Mouse (Mus musculus) neural tube, embryonic 12.5 days (tissue): ENCODE data around the gene Zscan5b. TPM values are rescaled to one million over a fixed set of nuclear protein-coding genes. Genes with fewer than 3 reads are reported as not detected.
"Not testable (repeated sequence)": the region's sequence is repeated elsewhere in the genome, so short reads cannot be mapped to it uniquely, and the experiment has no call there.

ENCODE experiments used
- ATAC-seq: fragments of 200-750 bp; cut with Nextera tagmentation; 2 replicates; pipeline ENCODE4 v1.8.0; 2017; ENCODE audit warnings: low read depth, mild to moderate bottlenecking, moderate TSS enrichment, moderate library complexity; ENCODE audit not compliant: low FRiP score
- H3K27ac ChIP-seq: fragments of 300-500 bp; sonication (generic); 2 replicates; pipeline ENCODE4 v1.5.1; 2016
- H3K27me3 ChIP-seq: fragments of 300-500 bp; sonication (generic); replicated peaks from 2 replicates; pipeline ENCODE4 v1.6.1; 2016; ENCODE audit warnings: mild to moderate bottlenecking
- H3K36me3 ChIP-seq: fragments of 300-500 bp; sonication (generic); 2 replicates; pipeline ENCODE4 v1.6.1; 2016; ENCODE audit warnings: mild to moderate bottlenecking
- H3K4me1 ChIP-seq: fragments of 300-500 bp; sonication (generic); 2 replicates; pipeline ENCODE4 v1.6.1; 2016
- H3K4me2 ChIP-seq: fragments of 300-500 bp; sonication (generic); replicated peaks from 2 replicates; pipeline ENCODE4 v1.6.1; 2016; ENCODE audit warnings: mild to moderate bottlenecking
- H3K4me3 ChIP-seq: fragments of 300-500 bp; sonication (generic); 2 replicates; pipeline ENCODE4 v1.5.1; 2016
- H3K9ac ChIP-seq: fragments of 300-500 bp; sonication (generic); 2 replicates; pipeline ENCODE4 v1.6.1; 2016; ENCODE audit warnings: mild to moderate bottlenecking
- H3K9me3 ChIP-seq: fragments of 300-500 bp; sonication (generic); 2 replicates; pipeline ENCODE4 v1.6.1; 2016; ENCODE audit warnings: mild to moderate bottlenecking
- WGBS: fragments of 180-500 bp; shearing (Covaris S2); methylation state at CpG from one replicate; pipeline ENCODE4 v1.1.7; 2016; 5-methylcytosine and 5-hydroxymethylcytosine counted together
- polyA plus RNA-seq: library from polyadenylated mRNA; unstranded; fragments of >200 nt; fragmentation: Nextera tagmentation; extraction: Ambion mirVana; gene quantifications from 2 replicates; pipeline ENCODE4 v1.2.1, GENCODE M21; 2016

Zscan5b gene
- polyA plus RNA-seq, 1 experiment from 2014 or later = not detected

DNA sequence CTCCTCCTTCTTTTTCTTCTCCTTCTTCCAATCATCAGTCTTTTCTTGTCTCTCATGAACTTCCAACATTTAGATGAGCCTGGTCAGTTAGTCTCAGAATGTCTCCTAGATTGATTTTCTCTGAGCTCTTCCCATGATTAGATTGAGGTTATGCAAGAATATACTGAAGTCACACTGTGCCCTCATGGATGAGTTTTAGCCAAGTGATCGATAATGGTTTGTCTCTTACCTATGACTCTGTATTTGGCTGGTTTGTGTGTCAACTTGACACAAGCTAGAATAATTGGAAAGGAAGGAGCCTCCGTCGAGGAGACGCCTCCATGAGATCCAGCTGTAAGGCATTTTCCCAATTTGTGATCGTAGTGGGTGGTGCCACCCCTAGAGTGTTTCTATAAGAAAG lies 32.4 kb downstream of the Zscan5b start:
- no peak overlapping the region for H3K9ac ChIP-seq
- H3K4me1 ChIP-seq = no peaks in the 10 kb centered on the region
- H3K4me3 ChIP-seq = no peak overlapping the region
- no peaks in the 10 kb centered on the region for H3K36me3 ChIP-seq
- no peak for ATAC-seq
- no peak overlapping the region for H3K4me2 ChIP-seq
- H3K9me3 ChIP-seq = 0 out of 2 replicates have a peak, but pooled peaks cover 7% of the 10 kb centered on the region
- 93% methylated on average over 5 of the region's 5 CpGs for WGBS
- H3K27me3 ChIP-seq = no peaks in the 10 kb centered on the region
- H3K27ac ChIP-seq = no peak overlapping the region

DNA sequence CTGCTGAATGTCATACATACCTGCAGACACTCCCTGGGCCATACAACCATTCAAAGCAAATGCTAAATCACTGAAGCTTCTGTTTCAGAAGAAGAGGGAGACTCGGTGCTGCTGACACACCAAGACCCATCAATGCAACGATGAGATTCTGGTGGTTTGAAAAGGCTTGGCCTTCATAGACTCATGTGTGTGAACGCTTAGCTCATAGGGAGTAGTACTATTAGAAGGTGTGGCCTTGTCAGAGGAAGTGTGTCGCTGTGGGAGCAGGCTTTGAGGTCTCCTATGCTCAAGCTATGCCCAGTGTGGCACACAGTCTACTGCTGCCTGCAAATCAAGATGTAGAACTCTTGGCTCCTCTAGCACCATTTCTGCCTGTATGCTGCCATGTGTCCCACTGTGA lies 35.3 kb downstream of the Zscan5b start:
- H3K27me3 ChIP-seq = no peaks in the 10 kb centered on the region
- 0 out of 2 replicates have a peak, but pooled peaks cover 7% of the 10 kb centered on the region for H3K9me3 ChIP-seq
- H3K4me3 ChIP-seq = no peak overlapping the region
- no peaks in the 10 kb centered on the region for H3K36me3 ChIP-seq
- 87% methylated on average over 4 of the region's 4 CpGs for WGBS
- H3K4me1 ChIP-seq = no peaks in the 10 kb centered on the region
- H3K9ac ChIP-seq = no peak overlapping the region
- no peak overlapping the region for H3K4me2 ChIP-seq
- ATAC-seq = no peak
- no peak overlapping the region for H3K27ac ChIP-seq

DNA sequence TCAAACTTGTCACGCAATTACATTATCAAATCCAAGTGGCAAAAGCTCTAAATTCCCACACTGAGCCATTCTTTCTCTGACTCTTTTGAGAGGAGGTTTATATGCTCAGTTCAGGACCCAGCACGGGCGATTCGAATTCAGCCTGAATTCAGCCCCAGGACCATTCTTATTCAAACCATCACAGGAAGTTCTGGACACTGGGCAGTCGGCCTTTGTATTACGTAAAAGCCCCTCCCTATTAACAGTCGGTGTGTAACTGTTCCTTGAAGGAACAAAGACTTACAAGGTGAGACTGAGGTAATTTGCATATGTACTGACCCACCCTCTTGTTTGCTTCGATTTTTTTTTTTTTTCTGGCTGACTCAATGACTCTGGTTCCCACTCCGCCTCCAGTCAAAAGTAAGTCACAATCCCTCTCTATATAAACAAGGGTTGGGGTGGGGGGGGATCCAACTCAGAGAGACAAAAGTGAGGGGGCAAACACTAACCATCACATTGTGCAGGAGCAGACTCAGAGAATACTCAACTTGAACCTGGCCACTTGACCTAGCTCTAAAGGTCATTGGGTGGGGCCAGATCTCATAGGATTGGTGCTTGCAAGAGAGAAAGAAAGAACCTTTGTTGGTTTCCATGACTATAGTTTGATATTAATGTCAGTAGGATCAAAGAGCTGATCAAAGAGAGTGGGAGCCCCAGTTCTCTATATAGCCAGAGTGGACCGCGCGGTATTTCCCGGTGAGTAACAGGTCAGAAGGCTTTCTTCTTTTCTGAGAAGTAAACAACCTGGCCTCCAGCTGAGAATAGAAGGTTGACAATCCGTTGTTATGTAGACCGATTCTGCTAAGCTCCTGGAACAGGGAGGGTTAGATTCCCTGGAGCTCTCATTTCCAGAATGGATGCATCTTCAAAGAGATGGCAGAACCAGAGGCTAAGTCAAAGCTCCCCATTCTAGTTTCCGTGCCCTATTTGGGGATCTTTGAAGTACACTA lies 36.4 kb downstream of the Zscan5b start:
- no peak overlapping the region for H3K4me3 ChIP-seq
- 0 out of 2 replicates have a peak, but pooled peaks cover 7% of the 10 kb centered on the region for H3K9me3 ChIP-seq
- ATAC-seq = no peak
- no peak overlapping the region for H3K4me2 ChIP-seq
- H3K4me1 ChIP-seq = no peaks in the 10 kb centered on the region
- no peaks in the 10 kb centered on the region for H3K36me3 ChIP-seq
- H3K27me3 ChIP-seq = no peaks in the 10 kb centered on the region
- 33% methylated on average over 16 of the region's 16 CpGs for WGBS
- H3K27ac ChIP-seq = no peak overlapping the region
- H3K9ac ChIP-seq = no peak overlapping the region

DNA sequence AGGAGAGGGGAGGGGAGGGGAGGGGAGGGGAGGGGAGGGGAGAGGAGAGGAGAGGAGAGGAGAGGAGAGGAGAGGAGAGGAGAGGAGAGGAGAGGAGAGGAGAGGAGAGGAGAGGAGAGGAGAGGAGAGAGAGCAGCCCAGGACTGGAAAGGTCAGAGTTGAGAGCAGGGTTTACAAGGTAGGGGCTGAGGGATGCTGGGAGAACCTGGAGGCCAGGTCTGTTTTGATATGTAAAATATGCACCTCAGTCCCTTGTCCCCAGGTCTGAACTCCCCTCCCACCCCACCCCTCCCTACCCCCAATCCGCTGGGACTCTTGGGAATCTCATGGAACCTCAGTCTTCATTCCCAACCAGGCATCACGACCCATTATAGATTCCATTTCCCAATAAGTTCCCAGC lies 37.9 kb downstream of the Zscan5b start:
- H3K9me3 ChIP-seq, H3K9ac ChIP-seq, H3K4me1 ChIP-seq, H3K27me3 ChIP-seq, H3K27ac ChIP-seq, H3K4me3 ChIP-seq, ATAC-seq, H3K4me2 ChIP-seq, H3K36me3 ChIP-seq: not testable (repeated sequence)
- WGBS = 51% methylated on average over 2 of the region's 2 CpGs

DNA sequence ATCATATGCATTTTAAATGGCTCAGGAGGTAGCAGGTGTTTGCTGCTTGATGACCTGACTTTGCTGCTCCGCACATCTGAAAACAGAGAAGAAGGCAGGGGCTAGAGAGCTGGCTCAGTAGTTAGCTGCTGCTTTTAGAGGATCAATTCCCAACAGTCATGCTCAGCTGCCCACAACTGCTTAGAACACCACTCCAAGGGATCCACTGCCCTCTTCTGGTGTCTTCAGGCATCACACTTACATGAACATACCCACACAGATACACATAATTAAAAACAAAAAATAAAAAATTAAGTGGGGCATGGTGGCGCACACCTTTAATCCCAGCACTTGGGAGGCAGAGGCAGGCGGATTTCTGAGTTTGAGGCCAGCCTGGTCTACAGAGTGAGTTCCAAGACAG lies 40.0 kb downstream of the Zscan5b start:
- no peak overlapping the region for H3K4me2 ChIP-seq
- ATAC-seq = no peak
- H3K4me1 ChIP-seq = no peaks in the 10 kb centered on the region
- WGBS = 93% methylated on average over 3 of the region's 3 CpGs
- no peak overlapping the region for H3K9ac ChIP-seq
- H3K4me3 ChIP-seq = no peak overlapping the region
- no peaks in the 10 kb centered on the region for H3K9me3 ChIP-seq
- H3K36me3 ChIP-seq = no peaks in the 10 kb centered on the region
- H3K27ac ChIP-seq = no peak overlapping the region
- no peaks in the 10 kb centered on the region for H3K27me3 ChIP-seq

DNA sequence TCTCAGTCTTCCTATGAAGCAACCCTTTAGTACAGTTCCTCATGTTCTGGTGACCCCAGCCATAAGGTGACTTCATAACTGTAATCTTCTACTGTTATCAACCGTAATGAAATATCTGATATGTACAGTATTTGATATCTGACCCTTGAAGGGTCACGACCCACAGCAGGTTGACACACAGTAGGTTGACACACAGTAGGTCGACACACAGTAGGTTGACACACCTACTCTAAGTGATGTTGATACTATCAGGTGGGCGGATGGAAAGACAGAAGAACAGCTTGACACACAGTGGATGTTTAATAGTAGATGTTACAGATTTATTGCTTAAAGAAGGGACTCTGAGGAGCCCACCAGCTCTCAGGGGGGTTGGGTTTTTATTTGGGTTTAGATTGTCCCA lies 40.9 kb downstream of the Zscan5b start:
- Histone ChIP-seq H3K27ac (no peak overlapping the region), H3K4me1 (no peaks in the 10 kb centered on the region), H3K9me3 (no peaks in the 10 kb centered on the region), H3K9ac (no peak overlapping the region), H3K27me3 (no peaks in the 10 kb centered on the region), H3K4me3 (no peak overlapping the region), H3K4me2 (no peak overlapping the region), H3K36me3 (no peaks in the 10 kb centered on the region)
- ATAC-seq = no peak
- 87% methylated on average over 4 of the region's 4 CpGs for WGBS

DNA sequence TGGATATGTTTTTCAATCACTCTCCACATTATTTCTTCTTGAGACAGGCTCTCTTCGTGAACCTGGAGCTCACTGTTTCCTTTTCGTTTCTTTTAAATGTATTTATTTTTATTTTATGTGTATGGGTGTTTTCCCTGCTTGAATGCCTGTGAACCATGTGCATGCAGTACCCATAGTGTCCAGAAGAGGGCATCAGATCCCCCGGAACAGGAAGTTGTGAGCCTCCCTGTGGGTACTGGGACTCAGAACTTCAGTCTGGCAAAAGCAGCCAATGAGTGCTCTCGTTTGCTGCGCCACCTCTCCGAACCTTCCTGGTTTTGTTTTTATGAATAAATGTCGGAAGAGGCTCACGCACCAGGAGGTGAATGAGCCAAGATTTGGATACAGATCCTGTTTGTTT lies 43.6 kb downstream of the Zscan5b start:
- WGBS = 71% methylated on average over 8 of the region's 8 CpGs
- Histone ChIP-seq H3K9ac (no peak overlapping the region), H3K4me3 (no peak overlapping the region), H3K27ac (no peak overlapping the region), H3K4me1 (no peaks in the 10 kb centered on the region), H3K36me3 (no peaks in the 10 kb centered on the region), H3K9me3 (no peaks in the 10 kb centered on the region), H3K27me3 (no peaks in the 10 kb centered on the region), H3K4me2 (no peak overlapping the region)
- no peak for ATAC-seq

DNA sequence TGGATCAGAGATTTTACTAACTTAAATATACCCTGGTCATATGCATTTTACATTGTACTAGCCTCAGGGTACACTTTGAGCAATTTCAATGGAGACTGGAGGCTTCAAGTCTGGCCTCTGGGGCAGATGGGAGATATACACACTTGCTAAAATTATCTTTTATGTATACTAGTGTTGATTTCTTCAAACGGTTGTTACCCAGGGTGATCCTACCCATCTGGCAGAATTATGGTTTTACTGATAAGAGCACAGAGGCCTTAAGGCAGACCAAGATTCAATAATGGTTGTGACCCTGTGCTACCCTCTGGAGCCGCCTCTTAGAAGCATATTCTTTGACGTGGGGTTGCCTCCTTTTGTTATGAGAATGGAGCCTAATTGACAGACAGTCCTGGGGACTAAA lies 55.8 kb downstream of the Zscan5b start:
- ATAC-seq = no peak
- no peak overlapping the region for H3K4me3 ChIP-seq
- 59% methylated on average over 3 of the region's 3 CpGs for WGBS
- no peaks in the 10 kb centered on the region for H3K4me1 ChIP-seq
- H3K36me3 ChIP-seq = no peaks in the 10 kb centered on the region
- H3K9me3 ChIP-seq = no peaks in the 10 kb centered on the region
- no peaks in the 10 kb centered on the region for H3K27me3 ChIP-seq
- no peak overlapping the region for H3K27ac ChIP-seq
- no peak overlapping the region for H3K9ac ChIP-seq
- no peak overlapping the region for H3K4me2 ChIP-seq

DNA sequence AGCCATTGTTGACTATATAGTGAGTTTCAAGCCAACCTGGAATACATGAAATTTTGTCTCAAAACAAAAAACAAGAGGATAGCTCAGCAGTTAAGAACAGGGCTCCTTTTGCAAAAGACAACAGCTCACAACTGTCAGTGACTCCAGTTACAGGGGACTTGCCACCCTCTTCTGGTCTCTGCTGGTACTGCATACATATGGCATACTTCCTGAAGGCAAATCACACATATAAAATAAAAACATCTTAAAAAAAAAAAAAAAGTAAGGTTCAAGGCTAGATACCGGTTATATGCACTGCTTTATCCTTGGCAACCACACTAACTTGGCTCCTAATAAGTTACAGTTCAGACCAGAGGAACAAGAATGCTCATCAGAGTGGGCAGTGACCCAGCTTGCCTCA lies 60.7 kb downstream of the Zscan5b start:
- peak overlapping the region; percentile 61 for H3K4me2 ChIP-seq
- no peak for ATAC-seq
- no peak overlapping the region for H3K9ac ChIP-seq
- H3K27ac ChIP-seq = no peak overlapping the region
- H3K27me3 ChIP-seq = no peaks in the 10 kb centered on the region
- H3K4me3 ChIP-seq = peak overlapping the region; percentile 50
- H3K4me1 ChIP-seq = peaks cover 8% of the 10 kb centered on the region; the same call in 1 of the 2 replicates
- WGBS = 3% methylated on average over 1 of the region's 1 CpGs
- H3K36me3 ChIP-seq = no peaks in the 10 kb centered on the region
- H3K9me3 ChIP-seq = no peaks in the 10 kb centered on the region

DNA sequence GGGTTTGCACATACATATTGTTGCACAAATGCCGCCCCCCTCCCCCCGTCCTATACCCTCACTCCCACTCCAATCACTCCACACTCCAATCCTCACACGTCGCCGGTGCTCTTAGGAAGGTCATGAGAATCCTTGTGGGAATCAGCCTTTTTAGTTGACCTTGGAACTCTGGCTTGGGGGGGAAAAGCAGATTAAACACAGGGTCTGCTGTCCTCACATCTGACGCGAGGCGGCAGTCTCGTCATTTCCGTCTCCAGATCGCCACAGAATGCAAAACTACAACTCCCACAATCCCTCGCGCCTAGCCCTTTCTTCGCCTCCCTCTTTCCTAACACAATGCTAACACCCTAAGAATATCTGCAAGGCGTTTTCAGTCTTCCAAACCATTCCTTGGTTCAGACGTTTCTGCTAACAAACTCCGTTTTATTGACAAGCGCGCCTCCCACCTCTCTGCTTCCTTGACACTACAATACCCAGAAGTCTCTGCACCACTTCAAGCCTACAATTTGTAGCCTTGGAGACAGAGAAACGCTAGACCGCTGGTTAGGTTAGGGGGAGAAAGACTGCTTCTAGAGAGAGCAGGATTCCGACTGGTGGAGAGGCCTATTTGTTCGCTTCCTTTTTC lies 61.5 kb downstream of the Zscan5b start:
- no peaks in the 10 kb centered on the region for H3K27me3 ChIP-seq
- WGBS = under 1% methylated on average over 23 of the region's 23 CpGs

DNA sequence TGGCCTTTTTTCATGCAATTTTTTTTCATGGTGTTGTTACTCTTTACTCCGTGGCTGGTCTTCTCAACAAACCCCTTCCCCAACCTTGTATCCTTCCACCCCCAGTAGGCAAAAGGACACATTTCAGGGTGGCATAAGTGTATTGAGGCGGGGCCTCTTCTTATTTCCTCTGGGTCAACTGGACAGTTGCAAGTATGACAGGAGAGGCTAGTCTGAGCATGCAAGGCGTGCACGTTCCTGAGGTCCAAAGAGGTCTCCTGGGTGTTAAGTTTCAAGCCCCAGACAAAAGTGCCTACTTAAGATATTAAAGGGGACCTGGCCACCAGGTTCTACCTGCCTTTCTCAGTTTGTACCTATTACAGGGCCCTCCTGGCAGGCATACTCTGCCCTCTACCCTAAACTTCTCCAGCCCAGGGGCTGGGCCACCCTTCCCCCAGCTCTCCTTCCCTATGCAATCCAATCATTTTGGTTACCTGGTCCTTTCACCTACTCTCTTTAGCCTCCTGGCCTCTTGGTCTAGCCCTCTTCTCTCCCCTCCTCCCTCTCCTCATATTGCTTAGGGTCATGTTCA lies 62.4 kb downstream of the Zscan5b start:
- Histone ChIP-seq H3K4me2 (no peak overlapping the region; the same call in 1 of the 2 replicates), H3K9me3 (no peaks in the 10 kb centered on the region), H3K27ac (no peak overlapping the region), H3K4me3 (no peak overlapping the region), H3K27me3 (no peaks in the 10 kb centered on the region), H3K4me1 (peaks cover 13% of the 10 kb centered on the region; the same call in 1 of the 2 replicates), H3K9ac (no peak overlapping the region), H3K36me3 (no peaks in the 10 kb centered on the region)
- 86% methylated on average over 4 of the region's 4 CpGs for WGBS
- ATAC-seq = no peak

More for the DNA sequence above, 61.5 kb downstream of the Zscan5b start:
- peaks cover 13% of the 10 kb centered on the region; the same call in 1 of the 2 replicates for H3K4me1 ChIP-seq
- peak; percentile 61 for ATAC-seq
- H3K4me3 ChIP-seq = peak overlapping the region; percentile 50
- H3K36me3 ChIP-seq = no peaks in the 10 kb centered on the region
- peak overlapping the region; percentile 46; the same call in 1 of the 2 replicates for H3K27ac ChIP-seq
- H3K4me2 ChIP-seq = peak overlapping the region; percentile 61
- H3K9me3 ChIP-seq = no peaks in the 10 kb centered on the region
- H3K9ac ChIP-seq = peak overlapping the region; percentile 59

DNA sequence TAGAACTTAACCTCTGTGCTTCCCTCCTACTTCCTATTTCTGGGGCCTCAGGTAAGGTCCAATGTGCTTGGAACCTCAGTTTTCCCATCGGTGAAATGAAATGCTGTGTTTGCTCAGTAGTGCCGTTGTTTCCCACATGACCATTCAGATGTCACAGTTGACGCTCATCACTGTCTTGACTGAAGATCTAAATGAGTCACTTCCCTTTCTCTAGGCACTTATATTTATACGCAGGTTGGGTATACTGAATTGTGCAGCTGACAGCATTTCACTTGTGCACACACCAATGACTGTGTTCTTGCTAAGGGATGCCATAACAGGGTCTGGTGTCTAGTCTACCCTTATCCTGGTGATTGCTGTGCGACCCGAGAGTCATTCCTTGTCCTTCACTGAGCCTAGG lies 63.3 kb downstream of the Zscan5b start:
- H3K36me3 ChIP-seq = no peaks in the 10 kb centered on the region
- no peak overlapping the region for H3K9ac ChIP-seq
- H3K4me3 ChIP-seq = no peak overlapping the region
- no peaks in the 10 kb centered on the region for H3K27me3 ChIP-seq
- H3K4me1 ChIP-seq = peaks cover 13% of the 10 kb centered on the region; the same call in 1 of the 2 replicates
- H3K27ac ChIP-seq = no peak overlapping the region
- H3K9me3 ChIP-seq = no peaks in the 10 kb centered on the region
- no peak for ATAC-seq
- H3K4me2 ChIP-seq = peak overlapping the region; percentile 74; the same call in 1 of the 2 replicates
- WGBS = 91% methylated on average over 6 of the region's 6 CpGs
